Mouse (Mus musculus) forebrain, embryonic 14.5 days (tissue): ENCODE results near the gene Cyp26a1. TPM values are rescaled to one million over a fixed set of nuclear protein-coding genes. Genes with fewer than 3 reads are reported as not detected.

Experiments
- ATAC-seq: fragments of 200-750 bp; cut with Nextera tagmentation; 2 replicates; pipeline ENCODE4 v1.8.0; 2017; ENCODE audit warnings: mild to moderate bottlenecking, moderate library complexity
- DNase-seq: peaks from one replicate; pipeline ENCODE4 v3.0.0-alpha.2; 2015; ENCODE audit warnings: low spot score
- H3K27ac ChIP-seq: fragments of 300-500 bp; sonication (generic); 2 replicates; pipeline ENCODE4 v1.5.1; 2014; ENCODE audit warnings: low read depth, mild to moderate bottlenecking, control low read depth, low read length, moderate library complexity
- H3K27me3 ChIP-seq: fragments of 300-500 bp; sonication (generic); replicated peaks from 2 replicates; pipeline ENCODE4 v1.6.1; 2014; ENCODE audit warnings: low read length, control low read depth, mixed read lengths; ENCODE audit not compliant: control insufficient read depth, insufficient read depth
- H3K36me3 ChIP-seq: fragments of 300-500 bp; sonication (generic); 2 replicates; pipeline ENCODE4 v1.6.1; 2014; ENCODE audit warnings: low read length, control low read depth; ENCODE audit not compliant: control insufficient read depth, insufficient read depth
- H3K4me1 ChIP-seq: fragments of 300-500 bp; sonication (generic); 2 replicates; pipeline ENCODE4 v1.6.1; 2014; ENCODE audit warnings: antibody characterized with exemption, low read length, control low read depth; ENCODE audit not compliant: control insufficient read depth, insufficient read depth
- H3K4me2 ChIP-seq: fragments of 300-500 bp; sonication (generic); 2 replicates; pipeline ENCODE4 v1.6.1; 2014; ENCODE audit warnings: mild to moderate bottlenecking, control low read depth, low read length
- H3K4me3 ChIP-seq: fragments of 300-500 bp; sonication (generic); 2 replicates; pipeline ENCODE4 v1.5.1; 2014; ENCODE audit warnings: low read depth, low read length, control low read depth
- H3K9ac ChIP-seq: fragments of 300-500 bp; sonication (generic); 2 replicates; pipeline ENCODE4 v1.6.1; 2014; ENCODE audit warnings: mild to moderate bottlenecking, low read length, control low read depth, moderate library complexity
- H3K9me3 ChIP-seq: fragments of 300-500 bp; sonication (generic); replicated peaks from 2 replicates; pipeline ENCODE4 v1.6.1; 2016; ENCODE audit warnings: low read length, control low read depth, mixed read lengths; ENCODE audit not compliant: control insufficient read depth
- WGBS: fragments of 180-500 bp; shearing (Covaris S2); extraction: QIAGEN DNeasy Blood & Tissue Kit; methylation state at CpG from one replicate; pipeline ENCODE4 v1.1.7; 2014; 5-methylcytosine and 5-hydroxymethylcytosine counted together
- polyA plus RNA-seq: library from polyadenylated mRNA; unstranded; fragments of >200 nt; fragmentation: Nextera tagmentation; extraction: Ambion mirVana; gene quantifications from 2 replicates; pipeline ENCODE4 v1.2.1, GENCODE M21; 2014

Cyp26a1 gene
- polyA plus RNA-seq, 1 experiment from 2014 or later, result not detected

DNA sequence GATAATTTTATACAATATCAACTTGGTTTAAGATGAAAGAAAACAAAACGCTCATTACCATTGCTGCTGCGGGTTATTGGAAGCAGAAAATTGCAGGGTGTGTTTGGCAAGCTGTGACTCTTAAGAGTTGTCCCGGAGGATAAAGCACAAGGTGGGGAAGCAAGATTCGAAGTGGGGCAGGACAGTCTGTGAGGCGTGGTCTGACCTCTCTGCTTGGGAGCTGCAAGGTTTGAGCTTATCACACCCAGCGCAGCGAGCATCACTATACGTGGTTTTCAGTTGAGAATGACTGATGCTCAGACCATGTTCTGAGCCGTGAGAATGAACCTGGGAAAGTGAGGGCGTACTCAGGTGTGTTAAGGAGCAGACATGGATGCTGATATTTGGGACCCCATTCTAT, 17.1 kb downstream of the Cyp26a1 start:
- no peaks in the 10 kb centered on the region for H3K4me1 ChIP-seq
- WGBS, result 74% methylated on average over 10 of the region's 10 CpGs
- ATAC-seq, result no peak
- no peak overlapping the region for H3K4me2 ChIP-seq
- DNase-seq, result no peak
- H3K27me3 ChIP-seq, result no peaks in the 10 kb centered on the region
- no peak overlapping the region for H3K9ac ChIP-seq
- no peaks in the 10 kb centered on the region for H3K9me3 ChIP-seq
- no peak overlapping the region for H3K4me3 ChIP-seq
- no peaks in the 10 kb centered on the region for H3K36me3 ChIP-seq
- no peak overlapping the region for H3K27ac ChIP-seq

DNA sequence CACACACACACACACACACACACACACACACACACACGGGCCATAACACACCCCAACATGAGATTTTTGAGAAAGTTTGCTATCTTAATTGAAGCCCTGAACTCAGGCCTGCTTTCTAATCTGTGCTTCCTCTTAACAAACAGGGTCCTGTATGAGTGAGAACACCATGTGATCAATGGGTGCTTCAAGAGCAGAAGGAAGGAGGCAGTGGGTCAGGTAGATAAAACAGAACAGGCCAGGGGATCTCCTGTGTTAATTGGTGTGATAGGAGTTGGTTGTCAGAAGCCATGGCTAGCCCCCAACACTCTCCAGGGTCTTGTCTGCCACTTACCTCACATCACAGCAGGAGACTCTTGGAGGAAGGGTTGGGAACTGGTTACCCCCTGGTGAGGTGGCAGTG, 18.4 kb downstream of the Cyp26a1 start:
- 94% methylated on average over 1 of the region's 1 CpGs for WGBS
- H3K4me3 ChIP-seq, result no peak overlapping the region
- H3K36me3 ChIP-seq, result no peaks in the 10 kb centered on the region
- DNase-seq (no peak), ATAC-seq (no peak)
- H3K9ac ChIP-seq, result no peak overlapping the region
- no peak overlapping the region for H3K27ac ChIP-seq
- no peaks in the 10 kb centered on the region for H3K27me3 ChIP-seq
- no peak overlapping the region for H3K4me2 ChIP-seq
- no peaks in the 10 kb centered on the region for H3K9me3 ChIP-seq
- no peaks in the 10 kb centered on the region for H3K4me1 ChIP-seq

GRCm38 (mm10) chr19:37716524-37717175, 19.1 kb downstream of the Cyp26a1 start:
- no peak overlapping the region for H3K27ac ChIP-seq
- no peaks in the 10 kb centered on the region for H3K9me3 ChIP-seq
- no peaks in the 10 kb centered on the region for H3K36me3 ChIP-seq
- no peak overlapping the region for H3K9ac ChIP-seq
- H3K27me3 ChIP-seq, result no peaks in the 10 kb centered on the region
- DNase-seq (no peak), ATAC-seq (no peak)
- H3K4me1 ChIP-seq, result no peaks in the 10 kb centered on the region
- H3K4me2 ChIP-seq, result no peak overlapping the region
- WGBS, result 71% methylated on average over 12 of the region's 12 CpGs
- H3K4me3 ChIP-seq, result no peak overlapping the region

- H3K27ac ChIP-seq, result no peak overlapping the region
- no peaks in the 10 kb centered on the region for H3K27me3 ChIP-seq
- H3K4me3 ChIP-seq, result no peak overlapping the region
- DNase-seq (no peak), ATAC-seq (no peak)
- H3K36me3 ChIP-seq, result no peaks in the 10 kb centered on the region
- no peak overlapping the region for H3K9ac ChIP-seq
- H3K4me1 ChIP-seq, result no peaks in the 10 kb centered on the region
- H3K9me3 ChIP-seq, result no peaks in the 10 kb centered on the region
- WGBS, result 36% methylated on average over 1 of the region's 1 CpGs
- H3K4me2 ChIP-seq, result no peak overlapping the region
Measured at GRCm38 (mm10) chr19:37719166-37719565, 21.6 kb downstream of the Cyp26a1 start.

- WGBS, result 98% methylated on average over 5 of the region's 5 CpGs
- no peaks in the 10 kb centered on the region for H3K27me3 ChIP-seq
- no peak overlapping the region for H3K9ac ChIP-seq
- H3K4me1 ChIP-seq, result no peaks in the 10 kb centered on the region
- no peak for ATAC-seq
- no peak overlapping the region for H3K4me3 ChIP-seq
- H3K4me2 ChIP-seq, result no peak overlapping the region
- no peaks in the 10 kb centered on the region for H3K36me3 ChIP-seq
- no peaks in the 10 kb centered on the region for H3K9me3 ChIP-seq
- no peak for DNase-seq
- no peak overlapping the region for H3K27ac ChIP-seq
Measured at GRCm38 (mm10) chr19:37724591-37724990, 27.0 kb downstream of the Cyp26a1 start.

GRCm38 (mm10) chr19:37726585-37726984, 29.0 kb downstream of the Cyp26a1 start:
- Histone ChIP-seq H3K27ac (no peak overlapping the region), H3K4me2 (no peak overlapping the region), H3K9me3 (no peaks in the 10 kb centered on the region), H3K36me3 (no peaks in the 10 kb centered on the region), H3K4me1 (no peaks in the 10 kb centered on the region), H3K9ac (no peak overlapping the region), H3K4me3 (no peak overlapping the region), H3K27me3 (no peaks in the 10 kb centered on the region)
- WGBS, result 95% methylated on average over 7 of the region's 7 CpGs
- no peak for DNase-seq
- no peak for ATAC-seq

DNA sequence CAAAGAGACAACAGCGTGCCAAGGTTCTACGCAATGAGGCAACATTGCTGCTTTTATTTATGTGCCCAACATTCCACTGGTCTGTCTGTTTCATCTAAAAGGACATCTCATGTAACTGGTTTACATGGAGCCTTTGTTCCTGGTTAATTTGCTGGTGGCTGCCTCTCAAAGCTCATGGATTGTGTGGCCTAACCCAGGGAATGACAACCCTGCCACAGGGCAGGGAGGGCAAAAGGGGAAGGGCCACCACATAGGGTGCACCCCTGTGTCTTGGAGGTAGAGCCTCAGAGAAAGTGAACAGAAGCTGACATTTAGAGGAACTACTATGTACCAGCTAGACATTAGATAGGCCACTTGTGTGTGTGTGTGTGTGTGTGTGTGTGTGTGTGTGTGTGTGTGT, 29.8 kb downstream of the Cyp26a1 start:
- Histone ChIP-seq H3K4me3 (no peak overlapping the region), H3K36me3 (no peaks in the 10 kb centered on the region), H3K4me2 (no peak overlapping the region), H3K9ac (no peak overlapping the region), H3K4me1 (no peaks in the 10 kb centered on the region), H3K27me3 (no peaks in the 10 kb centered on the region), H3K27ac (no peak overlapping the region), H3K9me3 (no peaks in the 10 kb centered on the region)
- 86% methylated on average over 2 of the region's 2 CpGs for WGBS
- ATAC-seq (no peak), DNase-seq (no peak)

DNA sequence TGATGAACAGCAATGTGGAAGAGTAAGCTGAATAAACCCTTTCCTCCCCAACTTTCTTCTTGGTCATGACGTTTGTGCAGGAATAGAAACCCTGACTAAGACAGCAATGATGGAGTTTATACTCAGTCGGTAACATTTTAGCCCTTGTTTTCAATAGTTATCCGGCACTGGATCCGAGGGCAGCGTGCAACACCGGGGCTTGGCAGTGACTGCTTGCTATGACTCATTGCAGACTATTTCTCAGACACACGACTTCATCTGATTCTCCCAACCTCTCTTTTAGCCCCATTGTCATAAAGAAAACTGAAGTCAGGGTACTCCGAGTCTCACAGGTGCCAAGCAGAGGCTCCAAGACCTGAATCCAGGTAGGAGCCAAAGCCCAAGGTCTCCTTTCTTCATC, 37.8 kb downstream of the Cyp26a1 start:
- WGBS, result 94% methylated on average over 8 of the region's 8 CpGs
- Histone ChIP-seq H3K27me3 (no peaks in the 10 kb centered on the region), H3K9ac (no peak overlapping the region), H3K4me3 (no peak overlapping the region), H3K4me1 (no peaks in the 10 kb centered on the region), H3K9me3 (no peaks in the 10 kb centered on the region), H3K27ac (no peak overlapping the region), H3K36me3 (no peaks in the 10 kb centered on the region), H3K4me2 (no peak overlapping the region)
- ATAC-seq (no peak), DNase-seq (no peak)

- Histone ChIP-seq H3K27ac (no peak overlapping the region), H3K27me3 (no peaks in the 10 kb centered on the region), H3K4me3 (no peak overlapping the region), H3K36me3 (no peaks in the 10 kb centered on the region), H3K4me1 (no peaks in the 10 kb centered on the region), H3K9ac (no peak overlapping the region), H3K4me2 (no peak overlapping the region), H3K9me3 (no peaks in the 10 kb centered on the region)
- DNase-seq (no peak), ATAC-seq (no peak)
- WGBS, result 94% methylated on average over 3 of the region's 3 CpGs
Measured at GRCm38 (mm10) chr19:37738575-37738974, 41.0 kb downstream of the Cyp26a1 start.
